Mouse (Mus musculus): ENCODE measurements around the gene Tma7.

Gene Tma7

GRCm38 (mm10) chr9:109082124-109082800, at the start of gene Tma7, which contains the start of gene Ccdc51:
Tma7 (minus strand) TSS chr9:109082587.
Ccdc51 (plus strand) TSS chr9:109082493.
- peak; percentile 59 for DNase-seq (ENCODE audit: low spot score)

- DNase-seq (ENCODE audit: low spot score), result no peak
These were observed 47.7 kb upstream of the Tma7 start for GRCm38 (mm10) chr9:109130076-109130475.

GRCm38 (mm10) chr9:109128211-109128610, 45.8 kb upstream of the Tma7 start:
- no peak for DNase-seq (ENCODE audit: low spot score)

GRCm38 (mm10) chr9:109127076-109127475, 44.7 kb upstream of the Tma7 start:
- DNase-seq (ENCODE audit: low spot score), result no peak

- no peak for DNase-seq (ENCODE audit: low spot score)
These were observed 43.1 kb upstream of the Tma7 start for GRCm38 (mm10) chr9:109125481-109125880.

GRCm38 (mm10) chr9:109125043-109125442, 42.7 kb upstream of the Tma7 start:
- no peak for DNase-seq (ENCODE audit: low spot score)

DNA sequence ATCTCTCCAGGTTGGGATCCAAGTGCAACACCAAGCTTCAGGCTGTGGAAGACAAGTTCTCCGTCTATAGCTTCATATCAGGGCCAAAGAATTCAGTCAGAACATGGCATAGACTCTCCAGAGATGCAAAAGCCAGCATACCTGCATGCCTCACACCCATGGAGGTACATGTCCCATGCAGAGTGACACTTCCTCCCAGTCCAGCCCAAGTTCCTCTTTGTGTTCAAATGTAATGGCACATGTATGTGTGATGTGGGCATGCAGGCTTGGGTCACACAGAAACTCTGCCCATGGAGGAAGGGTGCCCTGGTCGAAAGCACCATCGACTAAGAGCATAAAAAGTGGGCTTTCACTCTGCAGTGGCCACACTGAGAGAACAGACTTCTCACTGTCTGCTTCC, 41.8 kb upstream of the Tma7 start:
- no peak for DNase-seq (ENCODE audit: low spot score)

GRCm38 (mm10) chr9:109123266-109123665, 40.9 kb upstream of the Tma7 start:
- DNase-seq (ENCODE audit: low spot score), result no peak

DNA sequence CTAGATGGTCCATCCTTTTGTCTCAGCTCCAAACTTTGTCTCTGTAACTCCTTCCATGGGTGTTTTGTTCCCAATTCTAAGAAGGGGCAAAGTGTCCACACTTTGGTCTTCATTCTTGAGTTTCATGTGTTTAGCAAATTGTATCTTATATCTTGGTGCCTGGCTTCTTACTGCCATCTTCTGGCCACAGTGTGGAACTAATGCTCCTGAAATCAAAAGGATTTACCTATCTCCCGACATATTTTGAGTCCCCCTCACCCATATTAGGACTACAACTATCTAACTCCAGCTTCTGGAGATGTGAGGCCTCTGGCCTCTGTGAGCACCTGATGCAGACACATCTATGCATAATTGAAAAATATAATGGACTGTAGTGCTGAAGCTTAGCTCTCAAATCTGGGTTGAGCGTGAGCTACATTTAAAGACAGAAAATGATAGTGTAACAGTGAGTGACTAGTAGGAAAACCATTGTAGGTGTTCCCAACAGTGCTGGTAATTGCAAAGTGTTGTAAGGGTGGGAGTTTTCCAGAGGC, 40.2 kb upstream of the Tma7 start:
- no peak for DNase-seq (ENCODE audit: low spot score)

DNA sequence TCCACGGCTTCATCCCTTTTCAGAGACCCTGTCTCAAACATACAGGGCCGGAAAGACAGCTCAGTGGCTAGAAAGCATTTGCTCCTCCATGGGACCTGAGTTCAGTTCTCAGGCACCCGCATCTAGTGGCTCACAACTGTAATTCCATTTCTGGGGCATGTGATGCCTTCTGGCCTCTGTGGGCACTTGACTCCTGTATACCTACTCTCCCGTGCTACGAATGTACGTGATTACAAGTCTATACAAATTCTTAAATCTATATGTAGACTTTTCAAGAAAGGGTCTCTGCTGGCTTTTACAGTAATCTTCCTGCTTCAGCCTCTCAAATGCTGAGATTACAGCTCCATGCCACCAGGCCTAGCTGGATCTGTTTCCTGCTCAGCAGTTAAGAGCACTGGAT, 38.6 kb upstream of the Tma7 start:
- no peak for DNase-seq (ENCODE audit: low spot score)

DNA sequence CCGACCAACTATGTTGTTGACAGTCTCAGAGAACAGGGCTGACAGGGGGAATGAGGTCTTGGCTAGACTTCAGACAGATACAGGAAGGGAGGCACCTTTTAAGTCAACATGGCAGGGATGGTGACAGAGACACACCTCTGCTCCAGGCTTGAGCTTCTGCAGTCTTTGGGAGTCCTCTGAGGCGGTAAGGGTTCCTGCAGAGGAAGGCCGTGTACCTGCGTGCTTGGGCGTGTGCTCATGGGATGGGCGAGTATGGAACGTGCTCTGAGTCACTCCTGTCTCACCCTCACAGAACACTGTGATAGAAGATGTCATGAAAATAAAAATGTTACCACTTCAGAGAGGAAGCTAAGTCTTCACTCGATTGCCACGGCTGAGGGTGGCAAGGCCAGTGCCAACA, 37.2 kb upstream of the Tma7 start:
- no peak for DNase-seq (ENCODE audit: low spot score)

GRCm38 (mm10) chr9:109118106-109118505, 35.7 kb upstream of the Tma7 start:
- no peak for DNase-seq (ENCODE audit: low spot score)

GRCm38 (mm10) chr9:109116205-109116604, 33.8 kb upstream of the Tma7 start:
- DNase-seq (ENCODE audit: low spot score), result no peak

- no peak for DNase-seq (ENCODE audit: low spot score)
These were observed 32.5 kb upstream of the Tma7 start for GRCm38 (mm10) chr9:109114871-109115270.

DNA sequence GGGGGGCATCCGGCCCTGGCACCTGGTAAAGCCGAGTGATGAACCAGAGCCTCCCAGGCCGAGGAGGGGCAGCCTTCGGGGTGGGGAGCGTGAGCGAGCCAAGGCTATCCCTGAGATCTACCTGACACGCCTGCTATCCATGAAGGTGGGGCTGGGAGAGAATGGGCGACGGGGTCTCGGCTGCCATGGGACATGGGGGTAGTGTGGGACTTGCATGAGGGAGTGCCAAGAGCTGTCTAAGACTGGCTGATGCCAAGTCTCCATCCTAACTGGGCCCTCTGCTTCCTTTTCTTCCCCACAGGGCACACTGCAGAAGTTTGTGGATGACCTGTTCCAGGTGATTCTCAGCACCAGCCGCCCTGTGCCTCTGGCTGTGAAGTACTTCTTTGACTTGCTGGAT, 31.9 kb upstream of the Tma7 start:
- DNase-seq (ENCODE audit: low spot score), result no peak

- DNase-seq (ENCODE audit: low spot score), result no peak
These were observed 30.9 kb upstream of the Tma7 start for GRCm38 (mm10) chr9:109113331-109113730.

DNA sequence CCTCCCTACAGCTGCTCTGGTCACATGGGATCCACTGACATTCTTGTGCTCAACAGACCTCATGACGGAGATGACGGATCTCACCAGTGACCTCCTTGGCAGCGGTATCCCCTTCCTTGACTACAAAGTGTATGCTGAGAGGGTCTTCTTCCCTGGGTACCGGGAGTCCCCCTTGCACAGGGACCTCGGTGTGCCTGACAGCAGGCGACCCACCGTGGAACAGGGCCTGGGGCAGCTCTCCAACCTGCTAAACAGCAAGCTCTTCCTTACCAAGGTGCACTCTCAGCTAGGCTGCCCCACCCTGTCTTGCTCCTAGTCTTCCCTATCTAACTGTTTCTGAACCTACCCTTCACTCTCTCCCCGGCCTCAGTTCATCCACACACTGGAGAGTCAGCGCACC, 29.2 kb upstream of the Tma7 start:
- no peak for DNase-seq (ENCODE audit: low spot score)

GRCm38 (mm10) chr9:109111101-109111500, 28.7 kb upstream of the Tma7 start:
- no peak for DNase-seq (ENCODE audit: low spot score)

DNA sequence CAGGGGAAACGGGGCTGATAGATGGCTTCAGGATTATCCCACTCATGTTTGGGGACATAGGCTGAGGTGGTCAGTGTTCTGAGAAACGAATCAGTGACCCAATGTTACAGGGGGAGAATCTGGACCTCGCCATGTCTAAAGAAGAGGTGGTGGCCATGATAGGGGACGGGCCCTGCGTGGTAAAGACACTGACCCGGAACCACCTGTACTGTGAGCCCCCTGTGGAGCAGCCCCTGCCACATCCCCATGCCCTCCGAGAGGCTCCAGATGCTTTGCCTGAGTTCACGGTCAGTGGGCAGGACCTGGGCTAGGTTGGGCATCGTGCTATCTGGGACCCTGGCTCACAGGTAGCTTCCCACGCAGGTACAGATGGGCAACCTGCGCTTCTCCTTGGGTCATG, 27.9 kb upstream of the Tma7 start:
- no peak for DNase-seq (ENCODE audit: low spot score)

DNA sequence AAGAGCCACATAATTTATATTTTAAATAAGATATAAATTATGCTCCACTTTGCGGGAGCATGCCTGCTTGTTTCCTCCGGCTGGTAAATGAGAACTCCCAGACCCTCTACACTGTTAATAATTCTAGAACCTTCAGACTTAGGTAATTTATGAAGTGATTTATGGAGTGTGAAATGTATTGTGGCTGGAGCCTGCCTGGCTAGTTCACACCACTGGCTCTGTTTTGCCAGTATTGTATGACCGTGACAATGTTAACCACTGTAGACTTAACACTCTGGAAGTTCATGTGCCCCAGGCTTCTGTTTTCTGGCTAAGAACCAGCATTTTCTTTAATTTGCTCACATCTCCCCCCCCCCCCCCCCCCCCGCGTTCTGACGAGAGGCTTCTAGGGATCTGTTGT, 25.0 kb upstream of the Tma7 start:
- no peak for DNase-seq (ENCODE audit: low spot score)

DNA sequence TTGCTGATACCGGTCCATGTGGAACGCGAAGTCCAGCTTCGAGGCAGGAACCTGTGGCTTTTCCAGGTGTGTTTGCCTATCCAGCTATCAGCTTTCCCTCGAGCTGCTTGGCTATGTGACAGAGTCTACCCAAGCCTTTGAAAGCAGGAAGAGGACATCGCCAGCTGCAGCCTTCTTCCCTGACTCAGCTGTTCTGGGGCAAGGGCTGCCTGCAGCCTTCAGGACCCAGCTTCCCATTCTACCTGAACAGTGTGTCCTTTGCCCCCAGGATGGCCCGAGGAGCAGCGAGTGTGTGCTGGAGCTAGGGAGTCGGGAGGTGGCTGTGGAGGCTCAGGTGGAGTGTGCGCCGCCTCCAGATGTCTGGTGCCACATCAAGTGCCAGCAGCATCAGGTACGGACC, 23.3 kb upstream of the Tma7 start:
- no peak for DNase-seq (ENCODE audit: low spot score)

GRCm38 (mm10) chr9:109105011-109105410, 22.6 kb upstream of the Tma7 start:
- DNase-seq (ENCODE audit: low spot score), result no peak

DNA sequence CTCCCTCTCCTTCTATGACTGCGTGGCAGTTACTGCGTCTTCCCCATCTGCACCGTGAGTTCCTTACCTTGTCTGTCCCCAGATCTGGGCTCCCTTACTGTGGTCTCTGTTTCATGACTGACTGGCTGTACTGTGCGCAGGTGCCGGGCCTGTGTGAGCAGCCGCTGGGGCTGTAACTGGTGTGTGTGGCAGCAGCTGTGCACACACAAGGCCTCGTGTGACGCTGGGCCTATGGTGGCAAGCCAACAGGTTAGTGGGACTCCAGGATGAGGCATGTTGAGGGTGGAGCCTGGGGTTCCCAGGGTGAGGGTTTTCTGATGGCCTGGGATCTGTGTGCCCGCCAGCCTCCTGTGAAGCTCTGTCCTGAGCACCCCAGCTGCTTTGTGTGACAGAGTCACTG, 21.7 kb upstream of the Tma7 start:
- DNase-seq (ENCODE audit: low spot score), result no peak

DNA sequence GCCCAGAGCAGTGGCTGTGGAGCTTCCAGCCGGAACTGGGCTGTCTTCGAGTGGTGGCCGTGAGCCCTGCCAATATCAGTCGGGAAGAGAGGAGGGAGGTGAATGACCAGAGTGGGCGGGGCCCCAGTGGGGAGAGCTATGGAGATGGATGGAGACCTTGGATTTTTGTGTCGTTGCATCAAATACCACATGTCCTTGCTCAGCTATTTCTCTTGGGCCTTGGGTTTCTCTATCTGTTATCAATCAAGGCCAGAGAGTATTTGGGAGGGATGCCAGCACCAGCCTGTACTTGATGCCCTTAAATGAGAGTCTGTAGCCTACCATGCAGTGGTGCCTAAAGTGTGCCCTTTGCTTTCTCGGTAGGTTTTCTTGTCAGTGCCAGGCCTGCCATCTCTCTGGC, 20.9 kb upstream of the Tma7 start:
- DNase-seq (ENCODE audit: low spot score), result no peak

Data from ovary, postnatal 10 days (tissue).